Mouse (Mus musculus): ENCODE data around the gene Xpot. TPM values are rescaled to one million over a fixed set of nuclear protein-coding genes. Genes with fewer than 3 reads are reported as not detected.

Gene Xpot
- polyA plus RNA-seq, 1 experiment: 68.8 TPM

GRCm38 (mm10) chr10:121583016-121583415 is 43.1 kb downstream of the Xpot start:
- TF ChIP-seq POLR2A (IDR thresholded peaks at IDR 0.05; ENCODE audit: borderline replicate concordance, insufficient read depth, low read length) (no peak), CTCF (IDR thresholded peaks at IDR 0.05; ENCODE audit: borderline replicate concordance, insufficient read depth, low read depth, low read length) (no peak)
- no peak overlapping the region for H3K27ac ChIP-seq (ENCODE audit: insufficient read depth, low read length)
- H3K4me1 ChIP-seq (ENCODE audit: control insufficient read depth, insufficient read depth, low read length): peaks cover 3% of the 10 kb centered on the region; the same call in 1 of the 2 replicates
- no peak overlapping the region for H3K4me3 ChIP-seq (replicated peaks; ENCODE audit: insufficient read depth, low read depth, low read length)
- WGBS: 95% methylated on average over 12 of the region's 12 CpGs
- no peak for DNase-seq
- H3K27me3 ChIP-seq (ENCODE audit: control insufficient read depth, insufficient read depth, low read length): no peaks in the 10 kb centered on the region

- Histone ChIP-seq H3K27ac (ENCODE audit: insufficient read depth, low read length) (no peak overlapping the region), H3K4me3 (replicated peaks; ENCODE audit: insufficient read depth, low read depth, low read length) (no peak overlapping the region), H3K4me1 (ENCODE audit: control insufficient read depth, insufficient read depth, low read length) (peaks cover 3% of the 10 kb centered on the region; the same call in 1 of the 2 replicates), H3K27me3 (ENCODE audit: control insufficient read depth, insufficient read depth, low read length) (no peaks in the 10 kb centered on the region)
- TF ChIP-seq CTCF (IDR thresholded peaks at IDR 0.05; ENCODE audit: borderline replicate concordance, insufficient read depth, low read depth, low read length): no peak
- TF ChIP-seq POLR2A (IDR thresholded peaks at IDR 0.05; ENCODE audit: borderline replicate concordance, insufficient read depth, low read length): no peak
- WGBS: 94% methylated on average over 8 of the region's 8 CpGs
- no peak for DNase-seq
Observed at GRCm38 (mm10) chr10:121582287-121582686, 43.8 kb downstream of the Xpot start.

DNA sequence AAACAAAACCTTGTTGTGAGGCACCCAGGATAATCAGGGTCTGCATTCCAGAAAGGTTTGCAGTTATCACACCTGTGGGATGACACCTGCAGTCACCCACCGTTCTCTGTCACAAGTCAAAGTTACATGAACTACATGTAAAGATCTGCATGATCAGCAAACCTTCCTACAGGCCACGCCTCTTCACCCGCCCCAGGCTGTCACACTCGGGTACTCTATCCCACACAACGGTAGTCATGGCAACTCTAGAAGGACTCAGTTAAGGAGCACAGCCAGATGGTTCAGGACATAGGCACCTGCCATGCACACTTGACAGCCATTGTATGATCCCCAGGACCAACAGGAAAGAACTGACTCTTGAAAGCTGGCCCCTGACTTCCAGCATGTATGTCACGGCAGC is 44.7 kb downstream of the Xpot start:
- no peak overlapping the region for H3K4me3 ChIP-seq (replicated peaks; ENCODE audit: insufficient read depth, low read depth, low read length)
- TF ChIP-seq CTCF (IDR thresholded peaks at IDR 0.05; ENCODE audit: borderline replicate concordance, insufficient read depth, low read depth, low read length) (no peak), POLR2A (IDR thresholded peaks at IDR 0.05; ENCODE audit: borderline replicate concordance, insufficient read depth, low read length) (no peak)
- H3K27ac ChIP-seq (ENCODE audit: insufficient read depth, low read length): no peak overlapping the region
- WGBS: 67% methylated on average over 6 of the region's 6 CpGs
- no peak for DNase-seq
- H3K27me3 ChIP-seq (ENCODE audit: control insufficient read depth, insufficient read depth, low read length): no peaks in the 10 kb centered on the region
- peaks cover 3% of the 10 kb centered on the region; the same call in 1 of the 2 replicates for H3K4me1 ChIP-seq (ENCODE audit: control insufficient read depth, insufficient read depth, low read length)

DNA sequence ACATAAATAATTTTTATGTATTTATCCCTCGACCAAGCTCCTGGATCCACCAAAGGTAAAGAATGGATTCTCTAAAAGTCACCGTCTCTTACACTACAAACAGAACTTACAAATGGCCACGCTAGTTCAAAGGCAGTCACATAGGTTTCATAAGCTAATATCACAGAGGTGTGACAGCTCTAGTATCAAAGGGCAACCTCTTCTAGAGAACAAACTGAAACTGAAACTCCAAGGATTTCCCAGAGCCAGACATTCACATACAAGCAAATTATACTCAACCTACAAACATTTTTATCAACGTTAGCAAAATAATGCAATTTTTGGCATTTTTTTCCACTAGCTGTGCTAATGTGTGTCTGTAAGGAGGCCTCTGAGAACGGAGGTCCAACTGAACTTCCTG is 45.8 kb downstream of the Xpot start:
- no peak for DNase-seq
- Histone ChIP-seq H3K27ac (ENCODE audit: insufficient read depth, low read length) (no peak overlapping the region), H3K4me3 (replicated peaks; ENCODE audit: insufficient read depth, low read depth, low read length) (no peak overlapping the region), H3K27me3 (ENCODE audit: control insufficient read depth, insufficient read depth, low read length) (no peaks in the 10 kb centered on the region), H3K4me1 (ENCODE audit: control insufficient read depth, insufficient read depth, low read length) (peaks cover 3% of the 10 kb centered on the region; the same call in 1 of the 2 replicates)
- no peak for TF ChIP-seq CTCF (IDR thresholded peaks at IDR 0.05; ENCODE audit: borderline replicate concordance, insufficient read depth, low read depth, low read length)
- WGBS: 96% methylated on average over 5 of the region's 5 CpGs

DNA sequence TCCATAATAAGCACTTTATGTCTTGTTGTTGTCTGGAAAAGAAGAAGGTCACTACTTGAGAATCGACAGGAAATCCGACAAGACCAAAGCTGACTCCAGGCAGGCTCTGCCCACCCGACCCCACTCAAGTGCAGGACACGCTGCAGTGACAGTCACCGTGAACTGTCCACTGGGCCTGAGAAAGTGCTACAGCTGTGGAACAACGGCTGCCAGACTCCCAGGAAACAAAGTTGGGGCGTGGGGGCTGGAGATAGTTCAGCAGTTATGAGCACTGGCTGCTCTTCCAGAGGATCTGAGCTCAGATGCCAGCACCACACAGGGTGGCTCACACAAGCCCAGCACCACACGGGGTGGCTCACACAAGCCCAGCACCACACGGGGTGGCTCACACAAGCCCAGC is 49.8 kb downstream of the Xpot start:
- TF ChIP-seq CTCF (IDR thresholded peaks at IDR 0.05; ENCODE audit: borderline replicate concordance, insufficient read depth, low read depth, low read length) (no peak), POLR2A (IDR thresholded peaks at IDR 0.05; ENCODE audit: borderline replicate concordance, insufficient read depth, low read length) (no peak)
- WGBS: 66% methylated on average over 9 of the region's 9 CpGs
- Histone ChIP-seq H3K27ac (ENCODE audit: insufficient read depth, low read length) (no peak overlapping the region), H3K4me3 (replicated peaks; ENCODE audit: insufficient read depth, low read depth, low read length) (no peak overlapping the region), H3K4me1 (ENCODE audit: control insufficient read depth, insufficient read depth, low read length) (no peaks in the 10 kb centered on the region; the same call in 1 of the 2 replicates), H3K27me3 (ENCODE audit: control insufficient read depth, insufficient read depth, low read length) (no peaks in the 10 kb centered on the region)
- DNase-seq: no peak

GRCm38 (mm10) chr10:121571511-121572147 is 54.5 kb downstream of the Xpot start:
- 97% methylated on average over 22 of the region's 22 CpGs for WGBS
- Histone ChIP-seq H3K4me3 (replicated peaks; ENCODE audit: insufficient read depth, low read depth, low read length) (no peak overlapping the region), H3K27me3 (ENCODE audit: control insufficient read depth, insufficient read depth, low read length) (no peaks in the 10 kb centered on the region), H3K27ac (ENCODE audit: insufficient read depth, low read length) (no peak overlapping the region), H3K4me1 (ENCODE audit: control insufficient read depth, insufficient read depth, low read length) (no peaks in the 10 kb centered on the region)
- TF ChIP-seq CTCF (IDR thresholded peaks at IDR 0.05; ENCODE audit: borderline replicate concordance, insufficient read depth, low read depth, low read length) (no peak), POLR2A (IDR thresholded peaks at IDR 0.05; ENCODE audit: borderline replicate concordance, insufficient read depth, low read length) (no peak)
- DNase-seq: no peak

DNA sequence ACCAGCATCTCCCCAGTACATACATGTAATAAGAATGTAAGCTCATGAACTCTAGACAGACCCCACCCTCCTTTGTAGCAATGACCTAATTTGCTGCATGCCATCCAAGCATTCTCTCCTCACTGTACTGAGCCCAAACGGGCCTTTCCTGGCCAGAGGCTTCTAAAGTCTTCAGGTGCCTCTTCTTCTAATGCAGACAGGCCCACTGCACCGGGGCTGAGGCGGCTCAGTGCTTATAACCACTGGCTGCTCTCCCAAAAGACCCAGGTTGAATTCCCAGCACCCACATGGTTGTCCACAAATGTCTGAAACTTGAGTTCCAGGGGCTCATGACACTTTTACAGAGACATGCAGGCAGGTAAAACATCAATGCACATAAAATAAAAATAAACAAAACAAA is 55.1 kb downstream of the Xpot start:
- 92% methylated on average over 3 of the region's 3 CpGs for WGBS
- Histone ChIP-seq H3K27me3 (ENCODE audit: control insufficient read depth, insufficient read depth, low read length) (no peaks in the 10 kb centered on the region), H3K4me3 (replicated peaks; ENCODE audit: insufficient read depth, low read depth, low read length) (no peak overlapping the region)

GRCm38 (mm10) chr10:121569796-121570195 is 56.3 kb downstream of the Xpot start:
- TF ChIP-seq CTCF (IDR thresholded peaks at IDR 0.05; ENCODE audit: borderline replicate concordance, insufficient read depth, low read depth, low read length) (no peak), POLR2A (IDR thresholded peaks at IDR 0.05; ENCODE audit: borderline replicate concordance, insufficient read depth, low read length) (no peak)
- Histone ChIP-seq H3K4me1 (ENCODE audit: control insufficient read depth, insufficient read depth, low read length) (no peaks in the 10 kb centered on the region), H3K27me3 (ENCODE audit: control insufficient read depth, insufficient read depth, low read length) (no peaks in the 10 kb centered on the region), H3K27ac (ENCODE audit: insufficient read depth, low read length) (no peak overlapping the region), H3K4me3 (replicated peaks; ENCODE audit: insufficient read depth, low read depth, low read length) (no peak overlapping the region)
- 82% methylated on average over 6 of the region's 6 CpGs for WGBS
- DNase-seq: no peak

More for the DNA sequence above, 55.1 kb downstream of the Xpot start:
- TF ChIP-seq POLR2A (IDR thresholded peaks at IDR 0.05; ENCODE audit: borderline replicate concordance, insufficient read depth, low read length) (no peak), CTCF (IDR thresholded peaks at IDR 0.05; ENCODE audit: borderline replicate concordance, insufficient read depth, low read depth, low read length) (no peak)
- Histone ChIP-seq H3K27ac (ENCODE audit: insufficient read depth, low read length) (no peak overlapping the region), H3K4me1 (ENCODE audit: control insufficient read depth, insufficient read depth, low read length) (no peaks in the 10 kb centered on the region)
- DNase-seq: no peak
